Mouse (Mus musculus) brain, embryonic 14.5 days (tissue): Measurements from ENCODE around the gene Carns1. TPM values are rescaled to one million over a fixed set of nuclear protein-coding genes. Genes with fewer than 3 reads are reported as not detected.
A peak's percentile ranks its signal among the peaks of the same experiment; 100 is the strongest.

Experiments
- DNase-seq: peaks from one replicate; pipeline ENCODE4 v3.0.0-alpha.2; 2011; ENCODE audit warnings: low read depth
- CTCF ChIP-seq: fragments of 200-500 bp; IDR thresholded peaks from 2 replicates; pipeline ENCODE4 v1.5.1; 2012; ENCODE audit warnings: inconsistent platforms, mild to moderate bottlenecking, moderate library complexity, borderline replicate concordance; ENCODE audit not compliant: insufficient read depth, insufficient read length; ENCODE audit errors: extremely low read depth
- POLR2A ChIP-seq: fragments of 200-500 bp; IDR thresholded peaks from 2 replicates; pipeline ENCODE4 v1.6.1; 2012; ENCODE audit warnings: mild to moderate bottlenecking, inconsistent platforms, borderline replicate concordance; ENCODE audit not compliant: poor library complexity, insufficient read depth, insufficient read length, severe bottlenecking; ENCODE audit errors: extremely low read depth
- polyA plus RNA-seq: library from polyadenylated mRNA; depleted of rRNA; stranded (reverse); fragments of >200 nt; gene quantifications from 2 replicates; pipeline ENCODE4 v1.2.3, GENCODE M21; 2012; rRNA removed

Gene Carns1
- polyA plus RNA-seq, result 4.1 and 4.3 TPM in 2 replicates

DNA sequence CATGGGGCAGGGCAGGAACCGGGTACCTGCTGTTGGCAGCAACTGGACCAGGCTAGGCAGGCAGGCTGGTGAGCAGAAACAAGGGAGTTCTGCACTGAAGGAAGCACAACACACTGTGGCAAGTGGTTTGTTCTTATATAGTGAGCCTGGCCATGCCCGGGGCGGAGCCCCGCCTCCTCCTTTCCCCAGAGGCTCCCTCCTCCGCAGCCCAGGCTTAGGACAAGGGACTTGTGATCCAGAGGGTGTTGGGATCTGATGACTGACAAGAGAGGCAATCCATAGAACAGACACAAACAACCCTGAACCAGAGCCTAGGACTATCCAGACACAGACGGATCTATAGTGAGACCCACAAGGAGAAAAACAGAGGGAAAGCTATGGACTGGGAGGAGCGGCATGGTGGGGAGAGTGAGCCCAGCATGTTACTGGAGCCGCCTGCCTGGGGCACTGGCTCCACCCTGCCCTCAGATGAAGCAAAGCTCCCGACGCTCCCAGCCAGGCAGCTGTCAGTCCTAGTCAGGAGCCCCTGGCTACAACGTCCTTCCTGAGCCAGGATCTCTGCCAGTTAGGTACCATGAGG, at the start of gene Carns1:
TSS of gene Carns1 (minus strand) at position 112 of the 580 bp plus-strand sequence.
- TF ChIP-seq CTCF, result no peak
- no peak for TF ChIP-seq POLR2A
- DNase-seq, result peak; percentile 35

DNA sequence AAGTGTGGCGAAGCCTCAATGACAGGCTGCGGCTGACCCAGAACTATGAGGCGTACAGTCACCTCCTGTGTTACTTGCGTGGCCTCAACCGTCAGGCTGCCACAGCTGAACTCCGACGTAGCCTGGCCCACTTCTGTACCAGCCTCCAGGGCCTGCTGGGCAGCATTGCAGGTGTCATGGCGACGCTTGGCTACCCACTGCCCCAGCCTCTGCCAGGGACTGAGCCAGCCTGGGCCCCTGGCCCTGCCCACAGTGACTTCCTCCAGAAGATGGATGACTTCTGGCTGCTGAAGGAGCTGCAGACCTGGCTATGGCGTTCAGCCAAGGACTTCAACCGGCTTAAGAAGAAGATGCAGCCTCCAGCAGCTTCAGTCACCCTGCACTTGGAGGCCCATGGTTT, 46.9 kb upstream of the Carns1 start:
- DNase-seq, result no peak
- TF ChIP-seq CTCF, result no peak

DNA sequence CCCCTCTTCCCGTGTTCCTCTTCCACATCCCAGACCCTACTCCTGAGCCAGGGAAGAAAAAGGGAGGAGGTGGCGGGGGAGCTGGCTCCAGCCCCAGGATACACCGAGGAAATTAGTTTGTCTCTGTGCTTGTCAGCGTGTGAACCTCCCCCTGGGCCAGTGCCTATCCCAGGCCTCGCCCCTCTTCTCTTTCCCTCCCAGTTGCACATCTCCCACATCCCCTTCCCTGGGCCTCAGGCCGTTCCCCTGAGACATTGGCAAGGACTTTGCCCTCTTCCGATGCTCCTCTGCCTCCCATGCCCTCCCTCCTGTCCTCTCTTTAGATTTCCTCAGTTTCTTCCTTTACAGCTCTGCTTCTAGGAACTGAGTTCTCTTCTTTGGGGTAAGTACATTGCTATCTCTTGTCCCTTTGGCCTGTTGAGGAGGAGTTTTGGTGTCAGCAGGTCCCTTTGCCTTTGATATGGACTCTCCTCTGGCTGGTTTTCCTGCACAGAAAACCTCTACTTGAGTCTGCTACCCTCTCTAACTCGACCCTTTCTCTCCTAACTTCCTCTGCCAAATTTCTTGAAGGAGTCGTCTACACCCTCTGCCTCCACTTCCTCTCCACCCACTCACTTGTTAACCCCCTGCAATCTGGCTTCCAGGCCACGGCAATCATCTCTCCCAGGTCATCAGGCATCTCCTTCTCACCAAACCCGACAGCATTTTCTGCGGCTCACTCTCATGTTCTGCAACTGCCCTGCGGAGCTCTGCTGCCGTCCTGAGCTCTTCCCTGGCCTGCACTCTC, 45.9 kb upstream of the Carns1 start:
- TF ChIP-seq POLR2A (no peak), CTCF (no peak)
- DNase-seq, result peak; percentile 65

DNA sequence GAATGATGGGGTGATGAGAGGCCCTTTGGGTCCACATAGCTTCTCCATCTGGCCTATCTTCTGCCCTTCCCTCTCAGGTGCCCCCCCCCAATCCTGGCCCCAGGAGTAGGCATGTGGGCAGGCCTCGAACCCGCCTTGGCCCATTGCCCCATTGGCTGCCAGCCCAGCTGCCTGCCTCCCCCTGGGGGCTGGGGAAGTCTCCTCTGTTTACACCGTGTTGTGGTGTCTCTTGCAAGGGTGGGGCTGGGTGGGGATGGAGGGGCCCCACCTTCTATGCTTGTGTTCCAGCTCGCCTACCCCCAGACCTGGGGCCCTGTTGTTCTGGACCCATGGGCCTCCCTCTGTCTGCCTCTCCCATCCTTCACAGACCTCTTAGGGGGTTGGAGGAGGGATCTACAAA, 45.1 kb upstream of the Carns1 start:
- no peak for DNase-seq
- TF ChIP-seq POLR2A (no peak), CTCF (no peak)

DNA sequence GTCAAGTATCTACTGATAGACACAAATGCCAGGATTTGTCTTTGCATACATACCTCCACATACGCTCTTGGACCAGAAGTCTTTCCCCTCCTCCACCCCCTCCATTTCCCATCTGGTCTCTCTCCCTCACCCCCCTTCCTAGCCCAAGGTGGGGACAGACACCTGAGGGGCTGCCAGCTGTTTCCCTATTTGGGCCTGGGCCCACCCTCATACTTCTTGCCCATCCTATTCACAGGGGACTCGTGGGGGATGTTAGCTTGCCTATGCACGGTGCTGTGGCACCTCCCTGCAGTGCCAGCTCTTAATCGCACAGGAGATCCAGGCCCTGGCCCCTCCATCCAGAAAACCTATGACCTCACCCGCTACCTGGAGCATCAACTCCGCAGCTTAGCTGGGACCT, 44.7 kb upstream of the Carns1 start:
- no peak for TF ChIP-seq POLR2A
- TF ChIP-seq CTCF, result no peak
- no peak for DNase-seq

DNA sequence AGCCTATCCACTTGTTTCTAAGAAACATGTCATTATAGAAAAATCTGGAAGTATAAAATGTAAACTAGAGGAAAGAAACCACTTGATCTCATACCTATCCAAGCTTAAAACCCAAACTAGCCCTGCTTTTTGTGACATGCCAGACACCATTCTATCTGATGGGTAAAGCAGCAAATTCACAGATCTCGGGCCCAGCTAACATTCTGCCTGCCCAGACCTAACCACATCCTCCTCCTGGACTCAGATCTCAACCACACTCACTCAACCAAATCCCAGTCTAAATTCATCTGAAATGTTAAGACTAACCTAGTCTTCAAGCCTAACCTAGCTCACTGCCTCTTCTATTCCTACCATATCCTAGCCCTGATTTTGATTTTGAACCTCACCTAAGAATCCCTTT, 43.5 kb upstream of the Carns1 start:
- TF ChIP-seq POLR2A, result no peak
- TF ChIP-seq CTCF, result no peak
- DNase-seq, result no peak

DNA sequence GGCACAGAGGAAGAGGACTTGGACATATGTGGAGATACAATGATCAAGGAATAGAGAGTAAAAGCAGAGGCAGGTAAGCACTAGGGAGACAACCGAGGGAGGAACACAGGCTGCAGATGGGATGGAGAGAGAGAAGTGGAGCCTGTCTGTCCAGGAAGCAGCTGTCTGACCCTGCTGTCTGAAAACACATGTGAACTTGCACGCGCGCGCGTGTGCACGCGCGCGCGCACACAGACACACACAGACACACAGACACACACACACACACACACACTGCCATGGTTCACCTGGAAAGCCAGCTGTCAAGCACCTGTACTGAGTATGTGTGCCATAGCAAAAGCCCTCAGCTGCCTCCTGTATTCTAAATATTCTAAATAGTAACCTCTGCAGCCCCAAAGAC, 43.0 kb upstream of the Carns1 start:
- no peak for TF ChIP-seq POLR2A
- no peak for TF ChIP-seq CTCF
- no peak for DNase-seq

DNA sequence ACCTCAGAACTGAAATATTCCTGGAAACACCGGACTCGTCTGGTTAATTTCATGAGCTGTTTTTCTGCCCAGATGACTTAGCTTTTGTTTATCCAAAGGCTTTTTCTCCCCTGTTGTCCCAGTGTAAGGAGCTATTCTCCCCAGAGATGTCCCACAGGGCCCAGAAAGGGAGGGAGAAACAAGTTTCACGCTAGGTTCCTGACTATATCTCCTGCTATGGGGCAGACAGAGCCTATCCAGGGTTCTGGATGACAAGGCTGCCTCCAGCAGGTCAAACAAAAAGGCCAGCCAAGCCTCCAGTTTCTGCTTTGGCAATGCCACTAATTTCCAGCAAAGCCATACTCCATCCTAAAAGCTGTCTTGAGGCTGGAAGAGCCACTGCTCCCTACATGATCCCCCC, 42.6 kb upstream of the Carns1 start:
- no peak for DNase-seq
- no peak for TF ChIP-seq POLR2A
- no peak for TF ChIP-seq CTCF

DNA sequence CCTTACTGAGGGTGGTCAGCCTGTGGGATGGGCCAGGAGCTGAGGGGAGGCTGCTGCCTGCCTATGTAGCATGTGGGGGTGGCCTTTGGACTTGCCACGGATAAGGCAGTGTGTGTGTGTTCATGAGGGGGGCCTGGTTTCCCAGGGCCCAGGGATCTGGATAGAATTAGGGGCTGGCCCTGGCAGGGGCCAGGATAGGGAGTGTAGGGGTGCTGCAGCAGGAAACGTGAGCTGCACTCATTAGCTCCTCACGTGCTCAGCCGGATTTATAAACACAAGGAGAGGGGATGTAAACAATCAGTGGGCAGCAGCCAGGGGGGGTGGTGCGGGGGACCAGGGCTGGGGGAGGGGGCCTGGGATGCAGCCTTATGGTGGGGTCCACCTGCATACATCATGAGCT, 41.9 kb upstream of the Carns1 start:
- no peak for DNase-seq

DNA sequence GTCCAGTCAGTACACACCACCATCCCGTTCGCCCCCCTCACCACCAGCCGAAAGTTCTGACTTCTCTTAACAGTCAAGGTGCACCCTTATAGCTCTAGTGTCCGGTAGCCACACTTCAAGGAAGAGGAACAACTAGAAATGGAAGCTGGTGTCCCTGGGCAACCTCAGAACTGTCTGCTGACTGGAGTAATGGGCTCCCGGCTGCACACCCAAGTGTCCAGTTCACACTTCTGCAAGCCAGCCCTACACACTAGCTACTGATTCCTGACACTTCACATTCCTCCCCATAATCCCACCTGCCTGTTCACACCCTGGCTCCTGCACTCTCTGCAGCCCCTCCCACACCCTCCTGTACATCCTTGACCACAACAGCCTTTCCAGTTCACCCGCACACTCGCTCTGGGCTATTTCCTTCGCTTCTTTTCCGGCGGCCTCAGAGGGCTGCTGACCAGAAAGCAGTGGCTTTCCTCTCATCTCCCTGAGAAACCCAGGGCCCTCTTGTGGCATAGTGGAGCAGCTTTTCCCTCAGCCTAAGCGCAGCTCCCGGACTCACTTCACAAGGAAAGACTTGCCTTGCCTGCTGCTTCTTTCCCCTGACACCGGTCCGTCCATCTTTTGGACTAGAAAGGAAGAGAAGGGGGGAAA, 40.9 kb upstream of the Carns1 start:
- TF ChIP-seq CTCF (peak; percentile 53; the same call in 1 of the 2 replicates), POLR2A (no peak)
- peak; percentile 62 for DNase-seq

More for the DNA sequence above, 41.9 kb upstream of the Carns1 start:
- TF ChIP-seq CTCF (no peak), POLR2A (no peak)

DNA sequence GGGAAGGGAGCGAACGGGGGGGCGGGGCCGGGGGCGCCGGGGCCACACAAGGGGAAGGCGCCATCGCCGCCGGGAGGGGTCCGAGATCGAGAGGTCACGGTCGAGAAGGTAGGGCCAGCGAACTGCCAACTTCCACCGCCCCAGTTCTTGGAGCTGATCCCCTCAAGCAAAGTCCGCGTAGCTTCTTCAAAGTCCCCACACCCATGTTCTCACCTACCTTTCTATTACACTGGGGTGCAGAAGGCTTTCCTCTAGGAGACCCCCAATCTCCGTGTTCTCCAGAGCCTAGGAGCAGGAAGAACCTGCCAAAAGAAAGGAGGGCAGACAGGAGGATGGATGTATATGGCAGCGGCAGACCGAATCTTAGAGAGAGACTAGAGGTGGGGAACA, 40.2 kb upstream of the Carns1 start:
- DNase-seq, result no peak
- TF ChIP-seq CTCF, result no peak
- TF ChIP-seq POLR2A, result no peak

DNA sequence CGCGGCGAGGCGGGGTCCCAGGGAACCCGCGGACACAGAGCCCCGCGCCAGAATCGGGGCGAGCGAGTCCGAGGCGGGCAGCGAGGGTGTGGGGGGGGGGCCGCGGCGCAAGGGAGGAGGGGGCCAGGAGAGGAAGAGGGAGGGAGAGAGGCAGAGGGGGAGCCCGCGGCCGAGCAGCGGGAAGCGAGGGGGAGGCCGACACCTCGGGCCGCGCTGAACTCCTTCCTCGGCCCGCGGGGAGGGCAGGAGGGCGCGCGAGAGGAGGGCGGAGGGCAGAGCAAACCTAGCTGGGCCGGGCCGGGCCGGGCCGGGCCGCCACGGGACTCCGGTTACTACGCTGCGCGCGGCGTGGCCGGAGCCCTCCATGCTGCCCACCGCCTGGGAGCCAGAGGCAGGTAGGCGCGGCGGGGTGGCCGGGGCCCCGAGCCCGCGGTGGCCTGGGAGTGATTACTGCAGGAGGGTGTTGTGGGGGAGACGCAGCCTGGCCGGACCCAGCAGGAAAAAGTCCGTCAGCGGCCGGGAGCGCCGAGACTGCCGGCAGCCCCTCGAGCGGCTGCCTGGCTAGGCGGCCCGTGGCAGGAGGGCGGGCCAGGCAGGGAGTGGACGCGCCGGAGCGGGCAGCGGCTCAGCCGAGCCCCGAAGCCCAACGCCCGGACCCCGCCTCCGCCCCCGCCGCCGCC, 39.6 kb upstream of the Carns1 start:
- no peak for TF ChIP-seq POLR2A
- TF ChIP-seq CTCF, result no peak
- no peak for DNase-seq
